Mouse (Mus musculus) spleen, embryonic (tissue): ENCODE data around the gene Otud1.

ENCODE experiments used
- CTCF ChIA-PET: fragments of 350-600 bp; sonication (Branson Sonifier 250); formaldehyde crosslinking; loops from one replicate; lab custom pipeline; 2022; lab: Charles Lee

The Otud1 gene

DNA sequence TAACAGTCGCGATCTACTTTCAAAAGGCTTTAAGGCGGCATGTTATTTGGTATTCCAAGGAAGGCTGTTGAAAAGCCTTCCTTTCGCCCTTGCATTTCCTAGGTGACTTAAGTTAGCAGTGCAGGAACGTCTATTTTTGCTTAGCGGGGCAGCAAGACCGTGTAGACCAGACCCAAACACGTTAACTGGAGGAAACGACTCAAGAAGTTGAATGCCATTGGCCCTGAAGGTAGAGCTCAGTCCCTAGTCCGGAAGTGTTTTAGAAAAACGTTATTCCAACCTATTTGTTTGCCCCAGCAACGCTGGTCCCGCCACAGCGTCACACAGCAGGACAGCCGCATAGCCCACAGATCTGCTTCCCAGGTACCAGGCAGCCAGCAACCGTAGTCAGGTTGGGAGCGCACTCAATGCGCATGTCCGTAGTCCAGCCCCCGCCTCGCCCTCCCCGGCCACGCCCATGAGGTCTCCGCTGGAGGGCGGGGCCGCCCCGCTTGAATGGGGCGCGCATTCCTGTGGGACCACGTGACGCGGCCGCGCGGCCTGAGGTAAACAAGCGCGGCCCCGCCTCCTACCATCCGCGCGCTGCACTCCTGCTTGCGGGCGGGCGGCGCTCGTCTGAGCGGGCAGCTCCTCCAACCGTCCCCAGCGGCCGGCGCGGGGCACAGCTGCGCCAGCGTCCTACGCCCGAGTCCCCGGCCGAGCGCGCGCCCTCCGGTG is at the start of gene Otud1:
Gene Otud1 (plus strand): TSS at position 595 of the 717 bp plus-strand sequence.
- CTCF ChIA-PET, result interaction anchor here (0.5 kb wide), 1 partner anchor 26 kb away, joined by 4 read pairs; no protein-coding TSS in a partner anchor

DNA sequence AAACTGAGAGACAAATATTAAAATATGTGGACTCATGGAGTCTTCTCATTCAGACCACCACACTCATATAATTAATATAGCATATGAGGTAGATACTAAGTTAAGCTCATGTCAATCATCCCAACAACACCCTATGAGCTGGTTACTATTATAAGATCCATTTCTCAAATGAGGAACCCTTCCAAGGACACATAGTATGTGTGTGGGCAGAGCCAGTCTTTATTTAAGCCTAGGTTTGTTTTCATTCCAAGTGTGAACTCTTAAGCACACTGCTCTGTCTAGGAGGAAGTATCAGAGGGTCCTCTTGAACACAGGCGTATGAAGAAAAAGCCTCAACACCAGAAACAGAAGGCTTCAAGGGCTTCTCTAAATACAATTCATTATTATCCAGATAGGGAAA is 49.7 kb upstream of the Otud1 start:
- CTCF ChIA-PET, result no interaction called here

DNA sequence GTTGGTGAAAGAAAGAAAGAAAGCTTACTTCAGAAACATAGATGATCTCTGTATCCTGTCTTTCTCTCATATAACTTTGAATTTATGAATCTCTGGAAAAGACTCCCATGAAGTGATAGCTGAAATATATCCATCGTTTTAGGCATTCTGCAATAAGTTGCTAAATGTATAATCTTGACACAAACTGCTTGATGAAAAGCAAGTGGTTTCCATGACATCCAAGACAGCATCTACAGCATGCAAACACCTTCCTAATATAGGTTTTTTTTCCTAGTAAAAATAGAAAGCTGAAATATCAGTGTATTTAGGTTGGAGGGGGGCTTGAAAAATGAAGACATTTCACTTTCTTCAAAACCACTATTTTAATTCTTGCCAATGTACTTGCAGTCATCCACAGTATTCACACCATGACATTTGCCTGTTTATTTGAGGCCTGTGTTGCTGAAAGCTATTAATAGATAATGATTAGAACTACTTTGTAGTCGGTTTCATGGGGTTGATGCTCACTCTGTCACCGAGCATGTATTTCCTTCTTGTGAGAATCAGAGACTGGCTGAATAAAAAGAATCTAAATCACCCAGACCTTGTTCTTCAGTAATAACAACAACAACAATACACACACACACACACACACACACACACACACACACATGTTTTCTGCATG is 49.0 kb upstream of the Otud1 start:
- CTCF ChIA-PET, result no interaction called here

DNA sequence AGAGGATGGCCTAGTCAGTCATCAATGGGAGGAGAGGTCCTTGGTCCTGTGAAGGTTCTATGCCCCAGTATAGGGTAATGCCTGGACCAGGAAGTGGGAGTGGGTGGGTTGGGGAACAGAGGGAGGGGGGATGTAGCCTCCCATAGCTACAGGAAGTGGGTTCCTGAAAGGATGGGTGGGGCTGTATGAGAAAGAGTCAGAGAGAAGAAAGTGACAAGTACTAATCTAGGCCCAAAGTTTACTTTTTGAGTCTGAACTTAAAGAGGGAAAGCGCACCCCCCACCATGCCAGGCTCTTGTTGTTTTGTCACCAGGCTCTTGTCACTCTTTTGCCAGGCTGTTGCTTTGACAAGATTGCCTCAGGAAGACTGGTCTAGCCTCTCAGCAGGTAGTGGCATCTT is 35.5 kb upstream of the Otud1 start:
- CTCF ChIA-PET, result interaction anchor here (0.7 kb wide), 1 partner anchor 400 kb away, joined by 13 read pairs; no protein-coding TSS in a partner anchor

DNA sequence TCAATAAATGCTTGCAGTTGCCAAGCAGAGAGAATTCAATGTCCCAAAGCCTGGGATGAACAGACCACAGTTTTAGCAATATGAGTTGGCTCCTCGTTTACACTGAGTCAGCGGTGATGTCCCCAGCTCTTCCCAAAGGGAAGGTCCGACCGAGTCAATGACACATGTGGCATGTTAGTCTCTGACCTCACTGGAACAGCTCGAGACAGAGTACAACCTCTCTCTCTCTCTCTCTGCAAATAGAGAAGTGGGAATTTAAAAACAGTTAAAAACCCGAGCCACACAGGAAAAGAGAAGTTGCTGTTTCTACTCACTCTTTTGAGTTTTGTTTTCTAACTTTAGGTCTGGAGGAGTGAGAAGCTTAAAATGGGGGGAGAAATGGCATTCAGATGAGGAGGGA is 30.5 kb upstream of the Otud1 start:
- CTCF ChIA-PET, result interaction anchor here (0.6 kb wide), 2 partner anchors 10 to 46 kb away, joined by 4 read pairs; no protein-coding TSS in a partner anchor

DNA sequence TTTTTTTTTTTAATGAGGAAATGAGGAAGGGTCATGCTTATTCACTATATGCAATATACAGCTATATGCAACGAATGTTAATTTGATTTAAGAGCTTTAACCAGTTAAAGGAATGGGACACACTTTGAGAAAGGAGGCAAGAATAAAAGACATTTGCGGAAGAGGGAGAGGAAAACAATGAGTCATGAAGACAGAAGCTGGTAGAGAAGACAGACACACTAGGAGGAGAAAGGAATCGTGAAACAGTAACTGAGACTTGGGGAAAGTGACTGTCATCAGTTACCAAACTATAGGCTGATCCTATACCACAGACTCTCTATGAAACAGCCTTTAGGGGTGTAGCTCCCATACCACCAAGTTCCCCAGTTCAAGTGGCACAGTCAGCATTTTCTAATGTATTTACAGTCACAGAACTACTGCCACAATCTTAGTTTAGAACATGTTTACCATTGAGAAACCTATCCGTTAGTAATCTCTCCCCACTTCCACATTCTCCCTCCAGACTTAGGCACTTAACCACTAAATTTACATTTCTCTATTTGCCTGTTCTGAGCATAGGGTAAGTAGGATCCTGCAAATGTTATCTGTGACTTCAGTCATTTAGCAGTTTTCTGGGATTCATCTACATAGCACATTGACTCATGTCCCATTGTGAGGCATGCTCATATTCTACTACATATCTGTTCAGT is 29.5 kb upstream of the Otud1 start:
- CTCF ChIA-PET, result interaction anchor here (0.6 to 0.8 kb wide), 2 partner anchors 17 to 18 kb away, joined by 3 read pairs; no protein-coding TSS in a partner anchor

DNA sequence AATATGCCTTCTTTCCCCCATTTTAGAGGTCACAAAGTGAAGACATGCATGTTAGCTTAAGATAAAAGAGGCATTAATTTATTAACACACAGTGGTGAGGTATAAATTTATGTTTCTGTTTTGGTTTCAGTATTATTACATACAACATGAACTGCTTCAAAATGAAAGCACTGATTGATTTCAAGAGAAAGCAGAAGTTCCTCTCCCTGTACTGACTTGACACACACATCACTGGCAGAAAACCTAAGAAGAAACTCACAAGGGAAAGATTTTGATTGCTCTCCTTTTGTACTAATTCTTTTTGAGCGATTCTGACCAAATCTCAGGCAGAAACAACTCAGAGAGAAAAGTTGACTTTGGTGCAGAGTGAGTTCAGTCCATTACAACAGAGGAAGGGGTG is 27.0 kb upstream of the Otud1 start:
- CTCF ChIA-PET, result interaction anchor here (1.1 kb wide), 1 partner anchor 41 kb away, joined by 3 read pairs; no protein-coding TSS in a partner anchor

DNA sequence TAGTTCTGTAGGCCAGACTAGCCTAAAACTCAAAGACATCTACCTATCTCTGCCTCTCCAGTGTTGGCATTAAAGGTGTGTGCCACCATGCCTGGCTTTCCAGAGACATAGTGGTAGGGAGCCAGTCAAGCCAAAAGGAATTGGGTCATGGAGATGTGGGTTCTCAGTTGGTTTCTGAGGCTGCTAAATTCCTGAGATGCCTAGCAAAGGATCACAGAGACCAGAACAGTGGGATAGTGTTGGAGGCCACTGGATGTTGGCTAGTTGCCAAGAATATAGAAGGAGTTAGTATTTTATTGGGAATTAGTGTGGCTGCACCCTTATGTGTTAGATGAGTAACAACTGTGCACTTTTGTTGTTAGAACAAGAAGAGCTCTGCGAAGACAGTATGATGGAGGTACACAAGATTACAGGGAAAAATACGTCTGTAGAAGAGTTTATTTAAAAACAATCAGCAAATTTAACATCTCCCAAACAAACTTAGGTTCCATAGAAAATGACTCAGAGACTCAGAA is 24.1 kb upstream of the Otud1 start:
- CTCF ChIA-PET, result no interaction called here

DNA sequence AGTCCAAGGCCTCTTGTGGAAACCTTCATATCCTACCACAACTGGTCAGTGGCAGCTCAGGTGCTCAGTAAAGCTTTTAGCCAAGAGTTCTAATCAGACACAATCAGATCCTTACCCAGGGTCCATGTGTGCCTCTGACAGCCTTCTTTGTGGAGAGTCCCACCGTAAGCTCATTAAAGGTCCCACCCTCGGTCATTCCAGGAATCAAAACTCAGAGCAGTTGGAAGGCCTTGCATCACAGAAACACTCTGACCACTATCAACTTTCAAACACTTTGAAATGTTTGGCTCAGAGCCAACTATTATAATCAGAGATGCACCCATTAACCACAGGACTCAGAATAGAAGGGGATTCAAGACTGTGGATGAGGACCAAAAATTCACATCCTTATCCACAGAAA is 12.4 kb upstream of the Otud1 start:
- CTCF ChIA-PET, result interaction anchor here (0.9 kb wide), 1 partner anchor 17 kb away, joined by 3 read pairs; no protein-coding TSS in a partner anchor

DNA sequence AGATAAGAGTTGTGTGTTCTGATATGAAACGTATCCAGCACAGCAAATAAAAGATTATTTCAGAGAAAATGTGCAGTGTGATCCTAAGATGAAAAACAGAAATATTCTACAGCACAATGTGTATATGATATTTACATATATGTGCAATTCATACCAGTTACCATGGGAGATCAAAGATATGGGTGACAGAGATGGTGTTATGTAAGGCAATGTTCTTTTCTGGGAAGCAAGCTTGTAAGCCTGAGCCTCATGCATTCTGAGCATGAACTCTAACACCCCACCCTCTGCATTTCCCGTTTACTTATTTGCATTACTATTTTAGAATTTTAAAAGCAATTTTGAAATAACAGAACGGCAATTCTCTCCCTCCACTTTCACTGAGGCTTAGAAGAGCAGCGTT is 11.4 kb upstream of the Otud1 start:
- CTCF ChIA-PET, result no interaction called here

DNA sequence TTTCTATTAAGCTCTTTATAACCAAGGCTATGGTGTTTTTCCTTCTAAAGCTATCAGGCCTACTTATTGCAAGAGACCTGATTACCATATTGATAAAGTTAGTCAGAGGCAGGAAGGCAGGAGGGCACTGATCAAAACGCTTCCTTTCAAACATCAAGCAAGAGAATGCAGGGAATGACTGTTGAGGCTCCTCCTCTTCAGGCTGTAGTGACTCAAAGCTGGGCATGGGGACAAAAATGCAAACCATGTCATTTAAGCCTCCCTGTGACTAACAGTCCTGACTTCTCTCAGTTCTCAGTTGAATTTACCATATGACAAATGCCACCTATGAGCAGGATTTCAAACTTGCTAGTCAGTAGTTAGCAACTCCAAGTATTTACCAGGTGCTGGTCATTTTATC is 10.6 kb upstream of the Otud1 start:
- CTCF ChIA-PET, result no interaction called here

DNA sequence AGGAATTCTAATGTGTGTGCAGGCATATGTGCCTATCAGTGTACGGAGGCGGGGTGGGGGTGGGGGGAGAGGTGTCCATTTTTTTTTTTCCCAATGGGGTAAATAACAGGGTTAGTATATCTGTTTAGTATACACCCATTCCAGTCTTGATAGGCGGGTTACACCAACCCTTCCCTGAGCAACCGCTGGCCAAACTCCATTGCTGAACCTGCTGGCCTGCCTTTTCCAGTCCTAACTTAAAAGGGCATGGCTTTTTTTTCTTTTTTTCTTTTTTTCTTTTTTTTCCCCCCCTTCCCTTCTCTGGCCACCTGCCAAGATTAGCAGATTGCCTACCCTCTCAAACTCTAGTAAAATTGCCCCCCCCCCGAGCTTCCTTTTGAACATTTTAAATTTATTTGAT is 1.1 kb upstream of the Otud1 start:
- CTCF ChIA-PET, result interaction anchor here (0.5 to 0.6 kb wide), 2 partner anchors 27 to 539 kb away, joined by 4 to 6 read pairs; no protein-coding TSS in a partner anchor

DNA sequence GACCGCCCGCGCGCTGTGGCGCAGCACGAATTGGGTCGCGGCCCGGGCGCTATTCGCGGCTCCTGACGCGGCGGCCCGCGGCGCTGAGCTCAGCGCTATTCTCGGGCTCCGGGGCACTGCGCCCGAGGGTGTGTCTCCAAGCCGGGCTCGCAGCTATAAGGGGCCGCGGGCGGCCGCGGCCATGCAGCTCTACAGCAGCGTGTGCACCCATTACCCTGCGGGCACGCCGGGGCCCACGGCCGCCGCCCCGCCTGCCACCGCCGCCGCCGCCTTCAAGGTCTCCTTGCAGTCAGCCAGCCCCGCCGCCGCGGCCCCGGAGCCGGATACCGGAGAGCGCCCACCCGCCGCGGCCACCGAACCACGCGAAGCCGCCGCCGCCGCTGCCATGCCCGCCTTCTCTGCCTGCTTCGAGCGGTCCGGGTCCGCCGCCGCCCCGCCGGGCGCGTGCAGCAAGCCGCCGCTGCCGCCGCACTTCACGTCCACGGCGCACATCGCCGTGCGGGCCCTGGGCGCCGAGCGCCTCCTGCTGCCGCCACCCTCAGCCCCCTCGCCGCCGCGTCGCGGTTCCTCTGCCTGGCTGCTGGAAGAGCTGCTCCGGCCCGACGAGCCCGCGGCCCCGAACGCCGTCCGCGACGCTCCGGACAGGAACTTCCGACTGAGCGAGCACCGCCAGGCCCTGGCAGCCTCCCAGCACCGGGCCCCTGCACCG is 483 bp downstream of the Otud1 start:
- CTCF ChIA-PET, result no interaction called here

DNA sequence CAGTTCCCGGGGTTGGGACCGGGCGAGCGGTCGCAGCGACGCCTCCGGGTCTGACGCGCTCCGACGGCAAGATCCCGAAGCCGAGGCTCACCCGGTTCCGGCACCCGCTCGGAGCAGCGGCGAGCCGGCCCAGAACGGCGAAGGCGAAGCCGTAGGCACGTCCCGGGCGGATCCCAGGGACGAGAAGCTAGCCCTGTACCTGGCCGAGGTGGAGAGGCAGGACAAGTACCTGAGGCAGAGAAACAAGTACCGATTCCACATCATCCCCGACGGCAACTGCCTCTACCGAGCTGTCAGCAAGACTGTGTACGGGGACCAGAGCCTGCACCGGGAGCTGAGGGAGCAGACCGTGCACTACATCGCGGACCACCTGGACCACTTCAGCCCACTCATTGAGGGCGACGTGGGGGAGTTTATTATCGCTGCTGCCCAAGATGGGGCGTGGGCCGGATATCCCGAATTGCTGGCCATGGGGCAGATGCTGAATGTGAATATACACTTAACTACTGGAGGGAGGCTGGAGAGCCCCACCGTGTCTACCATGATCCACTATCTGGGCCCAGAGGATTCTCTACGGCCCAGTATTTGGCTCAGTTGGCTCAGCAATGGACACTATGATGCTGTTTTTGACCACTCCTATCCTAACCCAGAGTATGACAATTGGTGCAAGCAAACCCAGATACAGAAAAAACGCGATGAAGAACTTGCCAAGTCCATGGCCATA is 1.3 kb downstream of the Otud1 start:
- CTCF ChIA-PET, result no interaction called here

DNA sequence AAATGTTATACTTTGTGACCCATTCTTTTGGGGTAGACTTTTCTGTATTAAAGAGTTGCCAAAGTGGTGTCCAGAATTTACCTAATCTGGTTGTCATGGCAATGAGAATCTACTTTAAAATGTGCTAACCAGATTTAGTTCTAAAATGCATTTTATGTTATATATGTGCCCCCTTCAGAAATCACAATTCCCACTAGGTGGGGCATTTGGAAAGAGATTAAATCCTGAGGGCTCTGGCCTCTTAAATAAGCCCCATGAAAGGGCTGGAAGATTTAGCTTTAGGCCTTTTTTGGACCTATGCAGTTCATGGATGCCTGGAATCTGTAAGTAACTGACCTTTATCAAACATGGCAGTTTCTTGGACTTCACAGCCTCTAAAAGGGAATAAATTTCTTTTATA is 3.3 kb downstream of the Otud1 start:
- CTCF ChIA-PET, result interaction anchor here (0.7 to 1.1 kb wide), 2 partner anchors 10 to 135 kb away, joined by 3 to 4 read pairs; no protein-coding TSS in a partner anchor

DNA sequence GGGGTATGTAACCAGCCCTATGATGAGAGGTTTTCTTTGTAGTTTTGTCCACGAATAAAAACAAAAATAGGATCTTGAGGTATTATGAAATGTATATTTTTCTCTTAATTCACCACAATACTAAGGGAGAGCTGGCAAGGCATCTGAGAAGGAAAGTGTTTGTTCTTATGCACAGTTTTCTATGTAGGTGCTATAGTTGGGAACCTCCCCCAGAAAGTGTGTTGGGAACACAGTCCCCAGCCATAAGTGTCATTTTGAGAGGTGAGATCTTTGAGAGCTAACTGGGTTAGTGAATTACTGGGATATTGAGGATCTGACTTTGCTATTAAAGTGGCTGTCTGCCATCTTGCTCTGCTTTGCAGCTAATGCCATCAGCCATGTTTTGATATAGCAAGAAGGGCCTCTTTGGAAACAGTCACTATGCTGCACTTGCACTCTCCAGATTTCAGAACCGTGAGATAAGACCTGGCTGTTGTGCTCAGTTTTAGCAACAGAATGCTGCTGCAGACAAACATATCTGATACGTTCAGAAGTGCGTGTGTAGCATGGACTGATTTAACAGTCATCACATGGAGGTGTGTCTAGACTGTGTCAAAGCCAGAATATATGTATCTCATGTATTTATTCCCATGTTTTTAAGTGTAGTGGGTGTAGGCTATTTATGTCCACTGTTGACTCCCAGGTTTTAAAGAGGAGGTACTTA is 5.7 kb downstream of the Otud1 start:
- CTCF ChIA-PET, result no interaction called here

DNA sequence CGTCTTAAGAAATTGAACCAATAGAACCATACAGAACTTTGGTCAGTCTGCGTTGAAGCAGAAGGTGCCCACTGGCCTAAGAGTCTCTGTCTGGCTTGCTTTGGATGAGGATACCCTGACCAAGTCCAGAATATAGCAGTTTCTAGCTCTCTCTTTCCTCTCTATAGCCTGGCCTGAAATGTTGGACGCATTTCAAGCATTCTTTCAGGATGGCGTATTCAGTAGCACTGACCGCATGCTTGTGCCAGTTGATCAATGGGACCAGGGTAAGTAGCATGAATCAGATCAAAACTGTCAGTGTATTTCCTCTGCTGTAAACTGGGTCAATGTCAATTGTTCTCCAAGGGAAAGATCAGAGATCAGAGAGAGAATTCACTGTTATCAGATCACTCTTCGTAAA is 6.6 kb downstream of the Otud1 start:
- CTCF ChIA-PET, result no interaction called here

DNA sequence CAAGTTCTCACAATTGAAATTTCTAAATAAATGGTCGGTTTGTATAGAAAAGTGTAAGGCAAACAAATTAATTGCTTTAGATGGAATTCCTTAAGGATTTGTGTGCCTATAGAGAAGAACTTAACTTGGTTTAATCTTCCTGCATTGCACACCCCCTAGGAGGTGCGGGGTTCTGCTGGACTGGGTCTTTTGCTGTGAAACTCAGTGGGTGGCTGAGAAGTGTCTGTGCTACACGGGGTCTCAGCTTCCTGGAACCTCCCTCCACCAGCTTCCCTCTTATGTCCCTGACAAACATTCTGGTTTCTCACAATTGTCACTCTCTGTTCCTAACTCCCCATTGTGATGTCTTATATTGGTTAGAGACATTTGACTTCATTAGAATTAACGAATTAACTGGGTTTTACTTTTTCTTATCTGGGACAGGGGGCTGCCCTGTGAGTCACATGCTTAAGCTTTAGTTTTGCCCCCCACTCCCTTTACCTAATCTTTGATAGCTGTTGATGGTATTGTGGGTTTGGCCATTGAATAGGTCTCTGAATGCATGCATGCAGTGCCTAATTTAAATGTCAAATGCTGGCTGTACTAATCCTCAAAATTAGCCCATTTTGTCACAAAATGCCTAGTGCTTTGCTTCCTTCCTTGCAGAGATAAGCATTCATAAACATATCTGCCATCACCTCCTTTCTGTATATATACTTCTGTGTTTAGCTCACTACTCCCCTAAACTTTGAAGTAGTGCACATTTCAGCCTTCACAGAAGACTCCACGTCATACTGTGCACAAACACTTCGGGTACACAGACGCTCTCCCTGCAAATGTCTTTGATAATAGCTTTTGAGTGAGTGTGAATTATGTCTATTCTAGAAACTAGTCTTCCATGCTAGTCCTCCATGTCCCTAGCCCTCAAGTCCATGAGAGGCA is 7.3 kb downstream of the Otud1 start:
- CTCF ChIA-PET, result no interaction called here

DNA sequence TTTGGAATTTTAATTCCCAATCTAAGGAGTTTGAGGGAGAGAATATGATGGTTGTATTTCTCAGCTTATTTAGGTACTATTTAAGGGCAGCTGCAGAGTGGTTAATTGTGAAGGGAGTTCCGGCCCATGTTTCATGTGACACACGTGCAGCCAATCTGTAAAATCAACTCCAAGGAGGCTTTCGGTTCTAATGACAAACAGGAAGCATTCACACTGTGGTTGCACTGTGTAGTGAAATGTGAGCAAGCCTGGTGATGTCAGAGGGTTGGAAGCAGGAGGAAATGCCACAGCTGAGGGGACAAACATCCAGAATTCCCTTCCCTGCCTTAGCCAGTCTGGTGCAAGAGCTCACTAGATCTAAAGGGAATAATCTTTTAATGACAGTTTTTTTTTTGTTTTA is 8.3 kb downstream of the Otud1 start:
- CTCF ChIA-PET, result interaction anchor here (0.5 kb wide), 1 partner anchor 23 kb away, joined by 3 read pairs; no protein-coding TSS in a partner anchor
